Mouse (Mus musculus) heart, adult 18-20 months (tissue): ENCODE measurements around the gene Trim41. TPM values are rescaled to one million over a fixed set of nuclear protein-coding genes. Genes with fewer than 3 reads are reported as not detected.
"Not testable (repeated sequence)": the region's sequence is repeated elsewhere in the genome, so short reads cannot be mapped to it uniquely, and the experiment has no call there.

Experiments used
- DNase-seq, 2 experiments: peaks; one replicate each; pipeline ENCODE4 v3.0.0; 2021 to 2022; ENCODE audit warnings: mixed read lengths in 1 of 2
- total RNA-seq, 2 experiments: library from RNA; stranded (reverse); gene quantifications; 2 replicates each; pipeline ENCODE4 v1.2.3; 2021

The Trim41 gene
- total RNA-seq, 2 experiments from 2014 or later: 18.9 to 20.0 TPM

- DNase-seq: peak in 1 of 2 experiments; percentile 53
Observed at GRCm38 (mm10) chr11:48838181-48838797, 21.1 kb upstream of the Trim41 start.

GRCm38 (mm10) chr11:48837310-48838180, 20.4 kb upstream of the Trim41 start:
- DNase-seq: peak; percentile 83 to 84

GRCm38 (mm10) chr11:48836990-48837309, 19.8 kb upstream of the Trim41 start:
- DNase-seq: no peak

GRCm38 (mm10) chr11:48835923-48836322, 18.8 kb upstream of the Trim41 start:
- DNase-seq: no peak

GRCm38 (mm10) chr11:48833731-48834639, 16.8 kb upstream of the Trim41 start:
- DNase-seq: peak; percentile 92 to 97

- no peak for DNase-seq
Observed at GRCm38 (mm10) chr11:48833078-48833730, 16.1 kb upstream of the Trim41 start.

- no peak for DNase-seq
Observed at GRCm38 (mm10) chr11:48831273-48831672, 14.1 kb upstream of the Trim41 start.

GRCm38 (mm10) chr11:48830279-48830678, 13.1 kb upstream of the Trim41 start:
- no peak for DNase-seq

GRCm38 (mm10) chr11:48827926-48828325, 10.8 kb upstream of the Trim41 start:
- DNase-seq: no peak

GRCm38 (mm10) chr11:48826752-48827096, 9.6 kb upstream of the Trim41 start:
- DNase-seq: no peak

GRCm38 (mm10) chr11:48825979-48826751, 9.0 kb upstream of the Trim41 start, which contains the start of the genes Trim7 and Gm12184:
Gene Trim7 (plus strand): TSS chr11:48826140.
Gene Gm12184 (minus strand): TSS chr11:48826655.
- DNase-seq: peak in 1 of 2 experiments; percentile 59

- DNase-seq: peak in 1 of 2 experiments; percentile 46
Observed at GRCm38 (mm10) chr11:48824311-48824830, 7.2 kb upstream of the Trim41 start.

GRCm38 (mm10) chr11:48823536-48823972, 6.4 kb upstream of the Trim41 start:
- DNase-seq: peak; percentile 66 to 85

GRCm38 (mm10) chr11:48822768-48823512, 5.8 kb upstream of the Trim41 start:
- peak in 1 of 2 experiments; percentile 11 for DNase-seq

GRCm38 (mm10) chr11:48821299-48821698, 4.1 kb upstream of the Trim41 start:
- DNase-seq: not testable (repeated sequence)

GRCm38 (mm10) chr11:48820308-48820674, 3.1 kb upstream of the Trim41 start:
- DNase-seq: peak in 1 of 2 experiments; percentile 6

- DNase-seq: no peak
Observed at GRCm38 (mm10) chr11:48819614-48820307, 2.6 kb upstream of the Trim41 start.

- peak; percentile 91 to 96 for DNase-seq
Observed at GRCm38 (mm10) chr11:48818346-48818745, 1.2 kb upstream of the Trim41 start.

- DNase-seq: no peak
Observed at GRCm38 (mm10) chr11:48817794-48818193, 641 bp upstream of the Trim41 start.
